ENCODE assay signal across 9 mouse cellular contexts in genomic region chr1:165193426-165193825, GRCm38 (mm10). TPM values are rescaled to one million over a fixed set of nuclear protein-coding genes. Genes with fewer than 3 reads are reported as not detected.
DNase-seq lines count a peak whose midpoint lies in the region; ATAC-seq lines count a peak whose summit lies in the region.
"Had no signal": no experiment of that assay in that cellular context is flagged by ENCODE, and none has a peak within 500 bp of the region (broad histone marks: within the 10 kb centered on the region; RNA-seq: fewer than 3 reads in every experiment).

No protein-coding gene starts in this region.

- no peaks in the 10 kb centered on the region for H3K9me3 ChIP-seq in heart, embryonic 14.5 days (ENCODE audit: control insufficient read depth, low read length)
- H3K9me3 ChIP-seq in hindbrain, embryonic 13.5 days: no peaks in the 10 kb centered on the region
- no peaks in the 10 kb centered on the region for H3K9me3 ChIP-seq in midbrain, embryonic 13.5 days

- H3K4me1 ChIP-seq in heart, embryonic 14.5 days (ENCODE audit: control insufficient read depth in 2 of 2, insufficient read depth in 2 of 2, low read length in 2 of 2): peaks cover 6 to 35% of the 10 kb centered on the region in 2 experiments
- peaks cover 17% of the 10 kb centered on the region for H3K4me1 ChIP-seq in hindbrain, embryonic 13.5 days (replicated peaks)
- H3K4me1 ChIP-seq in midbrain, embryonic 13.5 days (replicated peaks): peaks cover 17% of the 10 kb centered on the region

- H3K4me3 ChIP-seq in heart, embryonic 14.5 days (ENCODE audit: control insufficient read depth in 1 of 2, insufficient read depth in 1 of 2, low read depth in 1 of 2, low read length in 2 of 2): peak overlapping the region; percentile 69 to 95
- peak overlapping the region; percentile 59 for H3K4me3 ChIP-seq in hindbrain, embryonic 13.5 days
- peak overlapping the region; percentile 74 for H3K4me3 ChIP-seq in midbrain, embryonic 13.5 days (replicated peaks)

- WGBS in heart, embryonic 14.5 days: 13% methylated on average over 7 of the region's 7 CpGs
- 22% methylated on average over 7 of the region's 7 CpGs for WGBS in hindbrain, embryonic 13.5 days
- WGBS in midbrain, embryonic 13.5 days: 22% methylated on average over 7 of the region's 7 CpGs

- H3K9ac ChIP-seq in heart, embryonic 14.5 days (ENCODE audit: low read length): peak overlapping the region; percentile 84
- peak overlapping the region; percentile 69; the same call in 1 of the 2 replicates for H3K9ac ChIP-seq in hindbrain, embryonic 13.5 days
- peak overlapping the region; percentile 64; the same call in 1 of the 2 replicates for H3K9ac ChIP-seq in midbrain, embryonic 13.5 days (replicated peaks)

- peak overlapping the region; percentile 77 for H3K4me2 ChIP-seq in heart, embryonic 14.5 days (ENCODE audit: low read length)
- peak overlapping the region; percentile 91 for H3K4me2 ChIP-seq in hindbrain, embryonic 13.5 days
- H3K4me2 ChIP-seq in midbrain, embryonic 13.5 days (replicated peaks): peak overlapping the region; percentile 97

- H3K36me3 ChIP-seq in heart, embryonic 14.5 days (ENCODE audit: control insufficient read depth, insufficient read depth, low read length): no peaks in the 10 kb centered on the region
- no peaks in the 10 kb centered on the region for H3K36me3 ChIP-seq in hindbrain, embryonic 13.5 days
- no peaks in the 10 kb centered on the region for H3K36me3 ChIP-seq in midbrain, embryonic 13.5 days

- DNase-seq in heart, adult 9 months (ENCODE audit: low spot score in 2 of 2): no peak
- peak; percentile 52 for DNase-seq in MEL-GATA-1-ER (ENCODE audit: extremely low read depth, low read depth)
- DNase-seq in cerebellum, postnatal 14 days: no peak
- no peak for DNase-seq in cerebellum, adult 11 months
- no peak for DNase-seq in embryo, embryonic 10 days (ENCODE audit: low spot score)

- no peaks in the 10 kb centered on the region for H3K27me3 ChIP-seq in heart, embryonic 14.5 days (ENCODE audit: control insufficient read depth, insufficient read depth, low read length)
- H3K27me3 ChIP-seq in hindbrain, embryonic 13.5 days: peaks cover 31% of the 10 kb centered on the region
- H3K27me3 ChIP-seq in midbrain, embryonic 13.5 days: peaks cover 23% of the 10 kb centered on the region
- H3K27me3 ChIP-seq: Patski had no signal

- peak overlapping the region; percentile 85 to 91 for H3K27ac ChIP-seq in heart, embryonic 14.5 days (replicated peaks in 1 of 2; ENCODE audit: control insufficient read depth in 1 of 2, insufficient read depth in 1 of 2, low read depth in 2 of 2, low read length in 2 of 2)
- 0 out of 2 replicates have a peak overlapping the region, but pooled peaks have one; percentile 20 for H3K27ac ChIP-seq in hindbrain, embryonic 13.5 days
- H3K27ac ChIP-seq in midbrain, embryonic 13.5 days: no peak overlapping the region

- no peak for ATAC-seq in heart, embryonic 14.5 days (ENCODE audit: insufficient number of reproducible peaks, insufficient read depth, low FRiP score, low read depth)
- ATAC-seq in hindbrain, embryonic 13.5 days (ENCODE audit: low FRiP score): no peak
- ATAC-seq in midbrain, embryonic 13.5 days: no peak

RNA-seq across cellular contexts. Expression of gene Sft2d2, which starts 0.8 kb away (rescaled TPM):
- 27.1 and 27.8 TPM in 2 replicates for polyA plus RNA-seq in heart, embryonic 14.5 days (2014; fragmentation: Nextera tagmentation; extraction: Ambion mirVana)
- polyA plus RNA-seq in hindbrain, embryonic 13.5 days (2015; fragmentation: Nextera tagmentation; extraction: Ambion mirVana): 5.2 and 5.8 TPM in 2 replicates
- 5.4 and 6.3 TPM in 2 replicates for polyA plus RNA-seq in midbrain, embryonic 13.5 days (2015; fragmentation: Nextera tagmentation; extraction: Ambion mirVana)

RNA-seq across cellular contexts. Expression of gene Tbx19, which starts 32.9 kb away (rescaled TPM):
- polyA plus RNA-seq in heart, embryonic 14.5 days (2014; fragmentation: Nextera tagmentation; extraction: Ambion mirVana): not detected in 2 replicates
- not detected in 2 replicates for polyA plus RNA-seq in hindbrain, embryonic 13.5 days (2015; fragmentation: Nextera tagmentation; extraction: Ambion mirVana)
- polyA plus RNA-seq in midbrain, embryonic 13.5 days (2015; fragmentation: Nextera tagmentation; extraction: Ambion mirVana): 0.08 TPM in 1 of 2 replicates, not detected in the other
- polyA plus RNA-seq: Patski had no signal

RNA-seq across cellular contexts. Expression of gene Tiprl, which starts 43.4 kb away (rescaled TPM):
- polyA plus RNA-seq in heart, embryonic 14.5 days (2014; fragmentation: Nextera tagmentation; extraction: Ambion mirVana): 85.2 and 89.7 TPM in 2 replicates
- polyA plus RNA-seq in hindbrain, embryonic 13.5 days (2015; fragmentation: Nextera tagmentation; extraction: Ambion mirVana): 130 and 141 TPM in 2 replicates
- 135 and 136 TPM in 2 replicates for polyA plus RNA-seq in midbrain, embryonic 13.5 days (2015; fragmentation: Nextera tagmentation; extraction: Ambion mirVana)
